Mouse (Mus musculus): ENCODE measurements around the gene Trappc1. TPM values are rescaled to one million over a fixed set of nuclear protein-coding genes. Genes with fewer than 3 reads are reported as not detected.

Gene Trappc1
- total and polyA plus RNA-seq, 2 experiments from 2014 or later: 161 to 205 TPM

DNA sequence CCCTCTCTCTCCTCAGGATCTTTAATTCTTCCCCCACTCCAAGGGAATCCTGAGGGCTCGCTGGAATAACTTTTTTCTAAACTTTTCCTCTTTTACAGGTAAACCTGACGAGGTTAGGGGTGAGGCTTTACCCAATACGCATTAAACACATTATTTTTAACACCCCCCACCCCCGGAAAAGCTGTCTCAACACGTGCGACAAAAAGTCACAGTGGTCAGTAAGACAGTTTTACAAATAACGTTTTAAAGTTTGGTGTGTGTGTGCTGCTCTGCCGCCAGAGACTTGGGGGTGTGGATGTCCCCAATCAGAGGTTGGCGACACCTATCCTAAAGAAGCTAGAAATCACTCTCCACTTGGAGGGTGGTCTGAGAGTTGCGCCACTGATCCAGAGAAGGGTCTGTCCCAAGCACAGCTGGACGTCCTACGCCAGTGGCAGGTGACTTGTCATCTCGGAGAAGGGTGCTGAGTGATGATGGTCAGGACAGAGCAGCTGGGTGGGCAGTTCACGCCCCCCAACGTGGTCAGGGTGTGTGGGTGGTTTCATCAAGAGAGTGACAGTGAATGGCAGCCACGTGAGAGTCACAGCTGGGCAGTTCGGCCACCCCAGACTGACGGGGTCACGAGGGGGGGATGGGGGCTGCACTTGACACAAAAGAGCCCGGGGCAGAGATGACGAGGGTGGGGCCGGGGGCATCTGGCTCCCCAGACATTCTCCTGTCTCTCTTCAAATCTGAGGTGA, 44.0 kb downstream of the Trappc1 start:
- DNase-seq (ENCODE audit: low spot score): no peak
- 1% methylated on average over 22 of the region's 22 CpGs for WGBS
- H3K4me1 ChIP-seq (ENCODE audit: insufficient read depth, low read length): peaks cover 18% of the 10 kb centered on the region

DNA sequence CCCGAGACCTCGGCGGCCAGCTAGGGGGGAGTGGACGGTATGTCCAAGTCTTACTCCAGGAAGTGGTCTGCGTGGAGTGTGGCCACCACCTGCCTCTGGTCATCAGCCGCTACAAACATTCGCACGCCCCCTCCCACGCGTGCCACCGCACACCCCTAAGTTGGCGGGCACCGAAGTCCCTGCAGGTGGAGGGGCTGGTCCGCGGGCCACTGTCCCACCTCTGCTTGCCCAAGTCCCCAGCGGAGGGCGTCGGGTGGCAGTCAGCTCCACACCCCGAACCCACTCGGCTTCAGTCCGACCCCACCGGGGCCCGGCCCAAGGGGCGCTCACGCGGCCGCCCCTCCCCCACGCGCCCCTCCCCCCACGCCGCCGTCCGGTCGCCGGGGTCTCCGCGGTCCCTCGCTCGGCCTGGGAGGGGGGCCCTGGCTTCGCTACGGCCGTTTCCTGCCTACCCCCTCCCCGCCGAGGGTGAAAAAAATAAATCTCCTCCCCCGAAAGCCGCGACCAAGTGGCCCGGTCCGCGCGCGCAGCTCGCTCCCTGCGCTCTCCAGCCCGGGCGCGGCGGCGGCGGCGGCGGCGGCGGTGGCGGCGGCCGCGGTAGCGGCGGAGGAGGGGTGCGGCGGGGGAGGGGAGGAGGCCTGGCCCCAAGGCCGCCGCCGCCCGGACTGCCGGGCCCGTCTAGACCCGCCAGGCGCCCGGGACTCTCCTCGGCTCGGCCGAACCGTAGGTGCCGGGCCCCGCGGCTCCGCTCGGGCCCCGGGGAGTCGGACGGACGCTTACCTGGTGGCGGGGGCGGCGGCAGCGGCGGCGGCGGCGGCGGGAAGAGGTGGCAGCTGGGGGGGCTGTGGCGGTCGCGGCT, 44.8 kb downstream of the Trappc1 start:
- Histone ChIP-seq H3K9me3 (ENCODE audit: low read length) (no peaks in the 10 kb centered on the region), H3K27ac (ENCODE audit: low read depth, low read length) (peak overlapping the region; percentile 99), H3K36me3 (ENCODE audit: insufficient read depth, low read length) (0 out of 2 replicates have a peak, but pooled peaks cover 5% of the 10 kb centered on the region), H3K4me2 (ENCODE audit: low read depth, low read length, poor library complexity, severe bottlenecking) (peak overlapping the region; percentile 88), H3K4me1 (ENCODE audit: insufficient read depth, low read length) (peaks cover 18% of the 10 kb centered on the region), H3K9ac (replicated peaks; ENCODE audit: low read length, poor library complexity, severe bottlenecking) (peak overlapping the region; percentile 100), H3K4me3 (ENCODE audit: low read depth, low read length) (peak overlapping the region; percentile 89), H3K27me3 (ENCODE audit: insufficient read depth, low read length) (no peaks in the 10 kb centered on the region)
- no peak for TF ChIP-seq CTCF (IDR thresholded peaks at IDR 0.05)
- DNase-seq (ENCODE audit: low spot score): no peak
- ATAC-seq (ENCODE audit: low FRiP score): no peak
- 1% methylated on average over 31 of the region's 106 CpGs for WGBS

More for the DNA sequence above, 44.0 kb downstream of the Trappc1 start:
- Histone ChIP-seq H3K4me3 (ENCODE audit: low read depth, low read length) (peak overlapping the region; percentile 89), H3K4me2 (ENCODE audit: low read depth, low read length, poor library complexity, severe bottlenecking) (peak overlapping the region; percentile 88), H3K36me3 (ENCODE audit: insufficient read depth, low read length) (peaks cover 12% of the 10 kb centered on the region; the same call in 1 of the 2 replicates), H3K9ac (replicated peaks; ENCODE audit: low read length, poor library complexity, severe bottlenecking) (peak overlapping the region; percentile 100), H3K9me3 (ENCODE audit: low read length) (no peaks in the 10 kb centered on the region), H3K27me3 (ENCODE audit: insufficient read depth, low read length) (no peaks in the 10 kb centered on the region), H3K27ac (ENCODE audit: low read depth, low read length) (peak overlapping the region; percentile 99)
- no peak for TF ChIP-seq CTCF (IDR thresholded peaks at IDR 0.05)
- ATAC-seq (ENCODE audit: low FRiP score): no peak

DNA sequence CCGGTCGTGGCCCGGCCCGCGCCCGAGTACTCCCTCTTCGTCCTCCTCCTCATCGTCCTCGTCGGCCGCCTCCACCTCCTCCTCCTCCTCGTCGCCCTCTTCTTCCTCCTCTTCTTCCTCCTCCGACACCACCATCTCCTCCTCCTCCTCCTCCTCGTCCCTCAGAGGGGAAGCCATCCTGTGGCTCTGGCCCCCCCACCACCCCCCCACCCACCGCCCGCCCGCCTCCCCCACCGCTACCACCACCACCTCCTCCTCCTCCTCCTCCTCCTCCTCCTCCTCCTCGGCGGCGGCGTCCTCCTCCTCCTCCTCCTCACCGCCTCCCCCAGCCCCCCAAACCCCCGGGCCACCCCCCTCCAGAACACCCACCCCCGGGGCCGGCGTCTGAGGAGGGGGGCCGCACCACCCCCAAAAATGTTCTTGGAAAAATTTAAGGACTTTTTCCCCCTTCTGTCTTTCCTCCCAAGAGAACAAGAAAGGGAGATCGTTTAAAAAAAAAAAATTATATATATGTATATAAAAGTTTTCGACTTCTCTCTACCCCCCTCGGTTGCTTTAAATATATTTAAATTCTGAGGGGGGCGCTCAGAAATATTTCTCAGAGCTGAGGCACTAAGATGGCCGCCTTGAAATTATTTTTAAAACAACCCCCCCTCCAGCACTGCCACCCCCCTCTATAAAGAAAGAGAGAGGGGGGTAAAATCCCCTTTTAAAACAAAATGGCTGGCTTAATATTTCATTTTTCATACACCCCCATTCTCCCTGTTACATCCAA, 45.6 kb downstream of the Trappc1 start, which contains the start of gene Chd3:
TSS of gene Chd3 (minus strand) at position 192 of the 775 bp plus-strand sequence.
- Histone ChIP-seq H3K27me3 (ENCODE audit: insufficient read depth, low read length) (no peaks in the 10 kb centered on the region), H3K27ac (ENCODE audit: low read depth, low read length) (peak within 1 kb of the TSS; percentile 99), H3K9me3 (ENCODE audit: low read length) (no peaks in the 10 kb centered on the region), H3K9ac (replicated peaks; ENCODE audit: low read length, poor library complexity, severe bottlenecking) (peak within 1 kb of the TSS; percentile 100), H3K4me1 (ENCODE audit: insufficient read depth, low read length) (peaks cover 15% of the 10 kb centered on the region), H3K4me2 (ENCODE audit: low read depth, low read length, poor library complexity, severe bottlenecking) (peak within 1 kb of the TSS; percentile 88), H3K36me3 (ENCODE audit: insufficient read depth, low read length) (peaks cover 2% of the 10 kb centered on the region; the same call in 1 of the 2 replicates), H3K4me3 (ENCODE audit: low read depth, low read length) (peak within 1 kb of the TSS; percentile 89)
- DNase-seq (ENCODE audit: low spot score) (no peak), ATAC-seq (ENCODE audit: low FRiP score) (no peak)
- under 1% methylated on average over 23 of the region's 34 CpGs for WGBS
- no peak for TF ChIP-seq CTCF (IDR thresholded peaks at IDR 0.05)

DNA sequence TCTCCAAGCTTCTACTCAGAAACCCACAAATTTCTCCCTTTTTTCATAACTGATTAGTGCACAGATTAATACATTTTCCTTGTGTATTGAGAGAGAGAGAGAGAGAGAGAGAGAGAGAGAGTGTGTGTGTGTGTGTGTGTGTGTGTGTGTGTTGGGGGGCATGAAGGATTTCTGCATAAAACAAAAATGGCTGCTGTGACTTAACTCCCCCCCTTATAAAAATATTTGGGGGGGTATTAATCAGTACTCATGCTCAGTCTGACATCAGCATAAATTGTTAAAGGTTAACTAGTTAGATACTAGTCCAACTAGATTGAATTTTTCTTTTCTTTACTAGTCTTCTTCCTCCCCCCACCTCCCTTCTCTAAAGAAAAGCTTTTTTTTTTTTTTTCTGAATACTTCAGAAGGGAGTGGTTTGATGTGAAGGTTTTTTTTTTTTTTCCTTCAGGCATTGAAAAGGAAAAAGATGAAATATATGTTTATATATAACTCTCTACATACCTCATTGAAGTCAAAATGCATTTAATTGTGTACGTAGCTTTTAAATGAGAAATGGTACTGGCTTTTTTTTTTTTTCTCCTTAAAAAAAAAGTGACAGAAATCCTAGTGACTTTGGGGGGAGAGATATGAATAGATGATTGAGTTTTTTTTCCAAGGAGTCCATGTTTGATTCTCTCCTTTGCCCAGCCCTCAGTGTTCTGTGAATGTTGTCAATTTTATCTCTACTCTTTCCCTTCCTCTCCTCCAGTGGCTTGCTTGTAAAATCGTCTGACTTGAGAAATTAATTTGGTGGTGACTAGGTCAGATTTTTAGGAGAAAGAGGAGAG, 46.4 kb downstream of the Trappc1 start:
- Histone ChIP-seq H3K27ac (ENCODE audit: low read depth, low read length) (peak overlapping the region; percentile 99), H3K4me2 (ENCODE audit: low read depth, low read length, poor library complexity, severe bottlenecking) (peak overlapping the region; percentile 88), H3K4me1 (ENCODE audit: insufficient read depth, low read length) (peaks cover 13% of the 10 kb centered on the region; the same call in 1 of the 2 replicates), H3K36me3 (ENCODE audit: insufficient read depth, low read length) (peaks cover 2% of the 10 kb centered on the region; the same call in 1 of the 2 replicates), H3K9me3 (ENCODE audit: low read length) (no peaks in the 10 kb centered on the region), H3K27me3 (ENCODE audit: insufficient read depth, low read length) (no peaks in the 10 kb centered on the region), H3K4me3 (ENCODE audit: low read depth, low read length) (peak overlapping the region; percentile 89), H3K9ac (replicated peaks; ENCODE audit: low read length, poor library complexity, severe bottlenecking) (peak overlapping the region; percentile 100; the same call in 1 of the 2 replicates)
- no peak for ATAC-seq (ENCODE audit: low FRiP score)
- WGBS: 19% methylated on average over 2 of the region's 2 CpGs
- no peak for TF ChIP-seq CTCF (IDR thresholded peaks at IDR 0.05)
- no peak for DNase-seq (ENCODE audit: low spot score)

- TF ChIP-seq CTCF (IDR thresholded peaks at IDR 0.05): no peak
- Histone ChIP-seq H3K36me3 (ENCODE audit: insufficient read depth, low read length) (peaks cover 4% of the 10 kb centered on the region; the same call in 1 of the 2 replicates), H3K4me3 (ENCODE audit: low read depth, low read length) (peak overlapping the region; percentile 3; the same call in 1 of the 2 replicates), H3K4me1 (ENCODE audit: insufficient read depth, low read length) (peaks cover 8% of the 10 kb centered on the region; the same call in 1 of the 2 replicates), H3K9ac (replicated peaks; ENCODE audit: low read length, poor library complexity, severe bottlenecking) (0 out of 2 replicates have a peak overlapping the region, but pooled peaks have one; percentile 14), H3K27ac (ENCODE audit: low read depth, low read length) (peak overlapping the region; percentile 63), H3K27me3 (ENCODE audit: insufficient read depth, low read length) (no peaks in the 10 kb centered on the region), H3K9me3 (ENCODE audit: low read length) (no peaks in the 10 kb centered on the region), H3K4me2 (ENCODE audit: low read depth, low read length, poor library complexity, severe bottlenecking) (peak overlapping the region; percentile 35)
- no peak for DNase-seq (ENCODE audit: low spot score)
- WGBS: 15% methylated on average over 9 of the region's 9 CpGs
- ATAC-seq (ENCODE audit: low FRiP score): no peak
Observed at GRCm38 (mm10) chr11:69370817-69371215, 47.0 kb downstream of the Trappc1 start.

Measured in midbrain, postnatal 0 days (tissue).